ENCODE assay signal across 16 mouse cellular contexts in the genomic region with DNA sequence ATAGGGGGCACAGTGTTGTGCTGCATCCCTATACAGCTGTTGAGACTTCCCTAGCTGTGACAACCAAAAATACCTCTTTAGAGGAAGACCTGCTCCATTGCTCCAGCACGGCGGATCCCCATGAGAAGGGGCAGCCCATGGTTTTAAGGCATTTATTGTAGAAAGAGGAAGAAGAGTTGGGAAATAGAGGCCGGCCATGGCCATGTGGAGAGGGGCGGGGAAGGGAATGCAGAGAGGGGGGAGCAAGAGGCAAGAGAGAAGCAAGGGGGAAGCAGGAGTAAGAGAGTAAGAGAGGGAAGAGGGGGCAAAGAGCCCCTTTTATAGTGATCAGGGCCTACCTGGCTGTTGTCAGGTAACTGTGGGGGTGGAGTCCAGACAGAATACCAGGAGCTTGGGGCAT. TPM values are rescaled to one million over a fixed set of nuclear protein-coding genes. Genes with fewer than 3 reads are reported as not detected.
"Had no signal": no experiment of that assay in that cellular context is flagged by ENCODE, and none has a peak within 500 bp of the region (broad histone marks: within the 10 kb centered on the region; RNA-seq: fewer than 3 reads in every experiment).

No protein-coding gene starts in this region.

- ATAC-seq: midbrain, embryonic 15.5 days had no signal

- DNase-seq: lung, adult 18-20 months; lung, embryonic 14.5 days; lung, postnatal 10 days; lung, postnatal 4 days; right cerebral cortex, postnatal 14 days; thymus, adult 2 months; thymus, postnatal 36 days had no signal

- H3K27me3 ChIP-seq: neural tube, embryonic 13.5 days; neural tube, embryonic 15.5 days; stomach, embryonic 15.5 days had no signal

- H3K27ac ChIP-seq: liver, embryonic 14.5 days; midbrain, embryonic 10.5 days; midbrain, embryonic 12.5 days; midbrain, embryonic 15.5 days; neural tube, embryonic 13.5 days; neural tube, embryonic 15.5 days; stomach, embryonic 15.5 days; stomach, postnatal 0 days had no signal

- H3K4me1 ChIP-seq: midbrain, embryonic 12.5 days; midbrain, embryonic 15.5 days; neural tube, embryonic 13.5 days; neural tube, embryonic 15.5 days had no signal

- H3K36me3 ChIP-seq: midbrain, embryonic 10.5 days; midbrain, embryonic 12.5 days; midbrain, embryonic 15.5 days; neural tube, embryonic 13.5 days; neural tube, embryonic 15.5 days; stomach, embryonic 15.5 days had no signal

- H3K4me3 ChIP-seq: midbrain, embryonic 10.5 days; midbrain, embryonic 12.5 days; midbrain, embryonic 15.5 days; myocyte; neural tube, embryonic 13.5 days; neural tube, embryonic 15.5 days; stomach, embryonic 15.5 days had no signal

- H3K9me3 ChIP-seq: midbrain, embryonic 15.5 days; neural tube, embryonic 15.5 days; stomach, embryonic 15.5 days had no signal

RNA-seq across cellular contexts. Expression of a gene that starts 22.3 kb away (rescaled TPM):
- polyA plus RNA-seq: myocyte had no signal
